Mouse (Mus musculus) neural tube, embryonic 13.5 days (tissue): ENCODE results near the gene Plk2. TPM values are rescaled to one million over a fixed set of nuclear protein-coding genes. Genes with fewer than 3 reads are reported as not detected.
"Not testable (repeated sequence)": the region's sequence is repeated elsewhere in the genome, so short reads cannot be mapped to it uniquely, and the experiment has no call there.

Experiments used
- ATAC-seq: fragments of 200-750 bp; cut with Nextera tagmentation; 2 replicates; pipeline ENCODE4 v1.8.0; 2017; ENCODE audit warnings: low read depth, mild to moderate bottlenecking, moderate TSS enrichment, moderate library complexity
- H3K27ac ChIP-seq: fragments of 300-500 bp; sonication (generic); replicated peaks from 2 replicates; pipeline ENCODE4 v1.5.1; 2015; ENCODE audit warnings: moderate library complexity, mild to moderate bottlenecking, inconsistent platforms
- H3K27me3 ChIP-seq: fragments of 300-500 bp; sonication (generic); 2 replicates; pipeline ENCODE4 v1.6.1; 2015; ENCODE audit warnings: mild to moderate bottlenecking, inconsistent platforms
- H3K36me3 ChIP-seq: fragments of 300-500 bp; sonication (generic); 2 replicates; pipeline ENCODE4 v1.6.1; 2015; ENCODE audit warnings: mild to moderate bottlenecking, inconsistent platforms
- H3K4me1 ChIP-seq: fragments of 300-500 bp; sonication (generic); replicated peaks from 2 replicates; pipeline ENCODE4 v1.6.1; 2015; ENCODE audit warnings: inconsistent platforms
- H3K4me2 ChIP-seq: fragments of 300-500 bp; sonication (generic); 2 replicates; pipeline ENCODE4 v1.6.1; 2015; ENCODE audit warnings: inconsistent platforms, mild to moderate bottlenecking, moderate library complexity
- H3K4me3 ChIP-seq: fragments of 300-500 bp; sonication (generic); 2 replicates; pipeline ENCODE4 v1.5.1; 2015; ENCODE audit warnings: mild to moderate bottlenecking, inconsistent platforms
- H3K9ac ChIP-seq: fragments of 300-500 bp; sonication (generic); 2 replicates; pipeline ENCODE4 v1.6.1; 2015; ENCODE audit warnings: moderate library complexity, mild to moderate bottlenecking, inconsistent platforms
- H3K9me3 ChIP-seq: fragments of 300-500 bp; sonication (generic); 2 replicates; pipeline ENCODE4 v1.6.1; 2016; ENCODE audit warnings: inconsistent platforms
- WGBS: fragments of 180-500 bp; shearing (Covaris S2); methylation state at CpG from one replicate; pipeline ENCODE4 v1.1.7; 2015; 5-methylcytosine and 5-hydroxymethylcytosine counted together
- polyA plus RNA-seq: library from polyadenylated mRNA; unstranded; fragments of >200 nt; fragmentation: Nextera tagmentation; extraction: Ambion mirVana; gene quantifications from 2 replicates; pipeline ENCODE4 v1.2.1, GENCODE M21; 2015

The Plk2 gene
- 116 TPM in 2 replicates for polyA plus RNA-seq

DNA sequence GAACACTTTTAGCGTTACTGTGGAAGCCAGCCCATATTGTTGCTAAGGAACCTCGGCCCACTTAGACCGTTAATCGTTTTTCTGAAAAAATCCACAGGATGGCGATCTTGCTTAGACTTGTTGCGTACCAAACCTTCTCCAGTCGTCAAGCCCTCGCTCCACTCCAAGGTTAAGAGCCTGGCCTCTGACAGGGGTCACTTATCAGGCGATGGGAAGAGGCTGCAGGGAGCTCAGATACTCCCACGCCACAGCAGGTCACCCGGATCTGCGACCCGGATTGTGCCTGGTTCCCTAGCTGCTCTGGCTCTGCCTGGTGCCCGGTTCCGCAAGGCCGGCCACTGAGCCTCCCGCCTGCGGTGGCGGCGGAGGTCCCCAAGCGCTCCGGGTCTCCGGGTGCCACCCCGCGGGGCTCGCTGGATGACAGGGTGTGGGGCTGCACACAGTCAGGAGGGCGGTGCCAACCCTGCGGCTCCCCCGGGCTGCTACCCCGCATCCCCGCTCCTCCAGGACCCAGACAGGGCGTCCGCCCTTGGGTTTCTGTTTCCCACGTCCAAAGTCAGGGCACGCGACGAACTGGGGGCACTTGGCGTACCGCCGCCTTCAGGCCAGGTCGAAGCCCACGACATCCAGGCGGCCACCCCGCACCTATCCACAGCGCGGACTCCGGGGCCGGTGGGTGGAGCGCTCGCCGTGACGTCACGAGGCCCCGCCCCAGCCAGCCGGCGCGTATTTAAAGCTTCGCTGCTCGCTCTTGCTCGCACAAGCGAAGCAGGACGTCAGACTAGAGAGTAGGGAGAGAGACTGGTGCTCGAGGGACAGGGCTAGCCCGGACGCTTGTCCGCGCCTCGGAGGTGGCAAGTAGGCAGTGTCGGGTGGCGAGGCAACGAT lies at the start of gene Plk2:
Gene Plk2 (plus strand): TSS at position 756 of the 888 bp plus-strand sequence.
- H3K27ac ChIP-seq = peak within 1 kb of the TSS; percentile 90
- no peaks in the 10 kb centered on the region for H3K27me3 ChIP-seq
- under 1% methylated on average over 71 of the region's 71 CpGs for WGBS
- peak; percentile 96 for ATAC-seq
- peak within 1 kb of the TSS; percentile 95 for H3K9ac ChIP-seq
- peaks cover 20% of the 10 kb centered on the region for H3K4me1 ChIP-seq
- peak within 1 kb of the TSS; percentile 97 for H3K4me2 ChIP-seq
- H3K36me3 ChIP-seq = peaks cover 21% of the 10 kb centered on the region
- H3K4me3 ChIP-seq = peak within 1 kb of the TSS; percentile 79
- peaks cover under 1% of the 10 kb centered on the region; the same call in 1 of the 2 replicates for H3K9me3 ChIP-seq

DNA sequence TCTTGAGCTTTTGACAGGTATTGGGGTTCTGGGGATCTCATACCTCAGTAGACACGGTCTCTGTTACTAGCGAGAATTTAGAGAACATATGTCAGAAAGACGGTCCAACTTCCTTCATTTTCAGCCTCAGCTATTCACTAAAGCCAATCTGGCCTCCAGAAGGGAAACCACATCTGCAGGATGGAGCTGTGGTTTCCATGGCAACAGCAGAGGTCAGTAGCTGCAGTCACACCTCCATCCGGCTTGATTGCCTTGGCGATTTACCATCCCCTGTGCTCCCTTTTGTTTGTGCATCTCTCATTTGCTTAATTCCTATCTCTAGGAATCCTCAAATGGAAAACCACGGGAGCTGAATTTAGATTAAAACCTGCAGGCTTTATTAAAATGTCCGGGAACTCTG lies 48.1 kb upstream of the Plk2 start:
- no peaks in the 10 kb centered on the region for H3K9me3 ChIP-seq
- no peak overlapping the region for H3K9ac ChIP-seq
- no peak overlapping the region for H3K4me2 ChIP-seq
- no peak for ATAC-seq
- H3K27me3 ChIP-seq = no peaks in the 10 kb centered on the region
- peaks cover 11% of the 10 kb centered on the region; the same call in 1 of the 2 replicates for H3K4me1 ChIP-seq
- no peak overlapping the region for H3K4me3 ChIP-seq
- H3K36me3 ChIP-seq = no peaks in the 10 kb centered on the region
- WGBS = 23% methylated on average over 7 of the region's 7 CpGs
- peak overlapping the region; percentile 61 for H3K27ac ChIP-seq

DNA sequence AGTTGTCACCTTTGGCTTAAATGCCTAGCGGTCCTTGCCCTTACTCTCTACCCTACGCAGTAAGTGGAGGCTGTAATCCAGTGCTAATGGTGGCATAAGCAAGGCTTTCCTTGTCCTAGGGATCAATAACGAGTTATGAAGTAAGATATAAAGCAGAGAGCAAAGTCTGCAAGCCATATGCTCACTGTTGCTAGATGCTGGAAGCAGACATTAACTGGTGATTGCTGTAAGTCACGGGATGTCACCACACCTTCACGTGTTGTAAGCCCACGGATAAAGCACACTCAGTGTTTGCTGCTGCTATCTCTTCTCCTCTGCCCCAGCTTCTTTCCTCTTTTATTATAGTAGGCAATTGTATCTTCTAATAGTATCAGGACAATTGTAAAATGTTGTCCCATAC lies 43.8 kb upstream of the Plk2 start:
- no peaks in the 10 kb centered on the region for H3K27me3 ChIP-seq
- H3K9ac ChIP-seq = no peak overlapping the region
- H3K4me3 ChIP-seq = no peak overlapping the region
- H3K27ac ChIP-seq = no peak overlapping the region
- no peak for ATAC-seq
- H3K36me3 ChIP-seq = no peaks in the 10 kb centered on the region
- 80% methylated on average over 6 of the region's 6 CpGs for WGBS
- H3K4me2 ChIP-seq = no peak overlapping the region
- no peaks in the 10 kb centered on the region for H3K9me3 ChIP-seq
- H3K4me1 ChIP-seq = peaks cover 11% of the 10 kb centered on the region; the same call in 1 of the 2 replicates

DNA sequence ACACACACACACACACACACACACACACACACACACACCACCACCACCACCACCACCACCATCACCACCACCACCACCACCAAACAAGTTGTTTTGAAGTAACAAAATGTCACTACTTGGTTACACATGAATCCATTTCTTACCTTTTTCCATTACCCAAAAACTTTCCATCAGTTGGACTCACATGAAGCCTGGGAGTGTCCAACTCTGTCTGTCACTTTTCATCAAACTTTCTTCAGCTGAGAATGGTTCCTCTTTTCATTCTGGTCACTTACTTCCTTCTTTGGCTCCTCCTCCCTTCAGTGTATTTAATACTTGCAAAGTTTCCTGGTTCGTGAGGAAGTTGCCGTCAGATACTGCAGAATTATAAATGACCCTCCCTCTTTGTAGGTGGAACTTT lies 37.9 kb upstream of the Plk2 start, which contains the start of gene Gapt:
Gene Gapt (minus strand): TSS at position 259 of the 400 bp plus-strand sequence.
- Histone ChIP-seq H3K27me3 (no peaks in the 10 kb centered on the region), H3K36me3 (no peaks in the 10 kb centered on the region), H3K9ac (no peak within 1 kb of the TSS), H3K4me2 (no peak within 1 kb of the TSS), H3K4me3 (no peak within 1 kb of the TSS), H3K9me3 (no peaks in the 10 kb centered on the region), H3K4me1 (no peaks in the 10 kb centered on the region), H3K27ac (no peak within 1 kb of the TSS)
- no peak for ATAC-seq
- WGBS = 86% methylated on average over 2 of the region's 2 CpGs

DNA sequence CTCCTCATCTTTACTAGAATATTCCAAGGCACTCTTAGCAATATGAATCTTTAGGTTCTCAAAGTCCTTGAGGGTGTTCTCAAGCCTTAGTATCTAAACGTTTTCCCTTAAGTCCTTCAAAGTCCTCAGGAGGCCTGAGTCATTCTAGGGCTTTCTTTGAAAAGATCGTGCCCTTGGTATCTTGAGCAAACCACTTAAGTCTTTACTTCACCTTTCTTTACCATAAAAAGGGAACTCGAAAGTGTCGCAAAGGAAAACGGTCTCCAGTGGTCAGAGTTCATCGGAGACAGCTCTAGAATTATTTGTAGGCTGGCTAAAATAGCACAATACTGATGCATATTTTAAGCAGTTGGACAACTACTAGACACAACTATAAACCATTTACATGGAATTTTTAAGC lies 31.1 kb upstream of the Plk2 start:
- Histone ChIP-seq H3K9ac (no peak overlapping the region), H3K27me3 (no peaks in the 10 kb centered on the region), H3K4me3 (no peak overlapping the region), H3K9me3 (no peaks in the 10 kb centered on the region), H3K4me1 (no peaks in the 10 kb centered on the region), H3K36me3 (no peaks in the 10 kb centered on the region), H3K4me2 (no peak overlapping the region), H3K27ac (no peak overlapping the region)
- ATAC-seq = no peak
- WGBS = 90% methylated on average over 6 of the region's 6 CpGs

DNA sequence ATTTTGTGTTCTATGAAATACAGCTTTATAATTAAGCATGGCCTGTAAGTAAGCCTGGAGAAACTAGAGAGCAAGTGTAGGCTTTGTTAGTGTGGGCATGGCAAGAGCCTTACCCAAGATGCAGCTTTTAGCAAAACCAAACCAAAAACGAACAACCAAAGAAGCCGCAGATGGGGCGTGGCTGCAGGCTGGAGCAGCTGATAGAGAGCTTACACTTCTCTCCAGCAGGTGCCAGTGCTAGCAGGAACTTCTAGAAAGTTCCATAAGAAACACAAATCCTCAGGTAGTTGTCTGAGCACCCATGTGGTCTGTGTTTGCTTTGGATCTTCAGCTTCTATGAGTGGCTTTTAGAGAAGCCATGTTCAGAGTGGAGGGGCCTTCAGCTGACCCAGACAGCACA lies 28.4 kb upstream of the Plk2 start:
- H3K4me3 ChIP-seq = no peak overlapping the region
- no peak overlapping the region for H3K4me2 ChIP-seq
- no peak overlapping the region for H3K27ac ChIP-seq
- 89% methylated on average over 3 of the region's 3 CpGs for WGBS
- no peaks in the 10 kb centered on the region for H3K9me3 ChIP-seq
- ATAC-seq = no peak
- no peaks in the 10 kb centered on the region for H3K27me3 ChIP-seq
- no peaks in the 10 kb centered on the region for H3K36me3 ChIP-seq
- no peak overlapping the region for H3K9ac ChIP-seq
- H3K4me1 ChIP-seq = no peaks in the 10 kb centered on the region

DNA sequence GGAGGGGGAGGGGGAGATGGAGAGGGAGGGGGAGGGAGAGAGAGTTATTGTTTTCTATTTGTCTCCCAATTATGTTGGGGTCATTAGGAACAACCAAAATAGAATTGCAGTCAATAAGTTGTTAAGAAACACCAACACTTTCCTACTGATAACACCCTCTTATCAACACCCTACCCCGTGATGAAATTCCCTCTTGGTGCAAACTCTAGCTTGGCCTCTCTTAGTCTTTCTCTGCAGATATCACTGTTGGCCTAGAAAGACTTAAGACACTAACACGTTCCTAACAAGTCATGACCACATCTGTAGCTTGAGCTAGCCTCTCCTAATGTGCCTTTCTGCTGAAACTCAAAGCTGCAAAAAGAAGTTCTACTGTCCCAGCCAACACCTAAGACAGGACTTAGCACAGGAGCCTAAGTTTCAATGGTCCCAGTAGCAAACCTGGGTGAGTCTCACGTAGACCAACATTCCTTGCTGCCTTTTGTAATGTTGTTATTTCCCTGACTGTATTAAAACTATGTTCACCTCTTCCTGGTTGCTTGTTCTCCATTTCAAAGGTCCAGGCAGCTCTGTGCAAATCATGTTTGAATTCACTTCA lies 26.8 kb upstream of the Plk2 start:
- H3K9me3 ChIP-seq = no peaks in the 10 kb centered on the region
- no peak overlapping the region for H3K9ac ChIP-seq
- no peaks in the 10 kb centered on the region for H3K4me1 ChIP-seq
- no peak overlapping the region for H3K4me2 ChIP-seq
- ATAC-seq = peak; percentile 46; the same call in 1 of the 2 replicates
- no peaks in the 10 kb centered on the region for H3K27me3 ChIP-seq
- 95% methylated on average over 3 of the region's 3 CpGs for WGBS
- H3K36me3 ChIP-seq = no peaks in the 10 kb centered on the region
- H3K4me3 ChIP-seq = no peak overlapping the region
- H3K27ac ChIP-seq = 0 out of 2 replicates have a peak overlapping the region, but pooled peaks have one; percentile 3

DNA sequence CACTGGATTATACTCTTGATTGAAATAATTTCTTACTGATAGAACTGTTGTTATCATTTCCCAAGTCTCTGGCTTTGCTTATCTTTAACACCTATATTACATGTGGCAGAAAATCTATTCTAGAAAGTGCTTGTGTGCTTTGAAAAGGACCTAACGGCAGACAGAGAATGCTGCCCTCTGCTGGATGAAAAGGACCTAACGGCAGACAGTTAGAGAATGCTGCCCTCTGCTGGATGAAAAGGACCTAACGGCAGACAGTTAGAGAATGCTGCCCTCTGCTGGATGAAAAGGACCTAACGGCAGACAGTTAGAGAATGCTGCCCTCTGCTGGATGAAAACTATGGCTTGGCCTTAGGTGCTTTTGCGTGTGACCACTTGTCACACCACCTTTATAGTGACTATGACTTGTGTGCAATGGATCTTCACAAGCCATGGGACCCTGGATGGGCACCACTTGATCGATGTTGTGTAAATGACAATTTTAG lies 26.2 kb upstream of the Plk2 start:
- H3K36me3 ChIP-seq, H3K4me2 ChIP-seq, H3K9me3 ChIP-seq, H3K4me3 ChIP-seq, H3K9ac ChIP-seq, H3K4me1 ChIP-seq, H3K27me3 ChIP-seq: not testable (repeated sequence)
- ATAC-seq = peak; percentile 69; the same call in 1 of the 2 replicates
- 55% methylated on average over 6 of the region's 6 CpGs for WGBS
- H3K27ac ChIP-seq = 0 out of 2 replicates have a peak overlapping the region, but pooled peaks have one; percentile 3

DNA sequence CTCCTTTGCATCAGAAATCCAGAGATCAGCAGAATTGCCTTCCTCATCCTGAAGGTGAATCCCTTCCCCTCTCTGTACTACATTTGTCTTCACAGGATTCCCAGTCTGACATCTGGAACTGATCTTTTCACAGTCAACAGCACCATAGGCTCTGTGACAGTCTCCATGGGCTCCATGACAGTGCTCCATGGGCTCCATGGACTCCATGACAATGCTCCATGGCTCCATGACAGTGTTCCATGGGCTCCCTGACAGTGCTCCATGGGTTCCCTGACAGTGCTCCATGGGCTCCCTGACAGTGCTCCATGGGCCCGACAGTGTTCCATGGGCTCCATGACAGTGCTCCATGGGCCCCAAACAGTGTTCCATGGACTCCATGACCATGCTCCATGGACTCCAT lies 25.2 kb upstream of the Plk2 start:
- H3K4me1 ChIP-seq = no peaks in the 10 kb centered on the region
- no peak overlapping the region for H3K4me3 ChIP-seq
- no peak overlapping the region for H3K27ac ChIP-seq
- 100% methylated on average over 1 of the region's 1 CpGs for WGBS
- no peaks in the 10 kb centered on the region for H3K9me3 ChIP-seq
- H3K9ac ChIP-seq = no peak overlapping the region
- no peaks in the 10 kb centered on the region for H3K27me3 ChIP-seq
- H3K4me2 ChIP-seq = no peak overlapping the region
- no peaks in the 10 kb centered on the region for H3K36me3 ChIP-seq
- ATAC-seq = 0 out of 2 replicates have a peak, but pooled peaks have one; percentile 37

DNA sequence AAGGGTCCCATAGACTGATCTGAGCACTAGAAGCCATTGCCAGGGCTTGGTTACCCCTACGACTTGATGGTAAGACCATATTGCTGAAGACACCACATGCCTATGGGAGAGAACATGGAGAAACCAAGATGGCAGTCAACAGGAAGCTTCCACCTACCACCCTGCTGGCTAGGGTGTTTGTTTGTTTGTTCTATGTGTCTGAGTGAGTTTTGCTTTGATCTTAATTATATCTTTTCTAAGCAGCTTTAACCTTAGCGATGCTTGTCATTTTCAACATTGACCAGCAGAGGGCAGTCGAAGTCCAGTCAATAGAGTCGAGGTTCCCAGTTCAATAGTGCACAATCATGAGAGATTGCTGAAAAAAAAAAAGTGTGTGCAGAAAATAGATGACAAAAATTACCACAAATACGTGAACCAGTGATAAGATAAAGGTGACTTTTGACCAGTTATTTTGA lies 12.4 kb upstream of the Plk2 start:
- no peak overlapping the region for H3K4me3 ChIP-seq
- H3K9me3 ChIP-seq = no peaks in the 10 kb centered on the region
- no peak overlapping the region for H3K27ac ChIP-seq
- H3K4me2 ChIP-seq = no peak overlapping the region
- no peaks in the 10 kb centered on the region for H3K4me1 ChIP-seq
- H3K36me3 ChIP-seq = no peaks in the 10 kb centered on the region
- no peak overlapping the region for H3K9ac ChIP-seq
- 19% methylated on average over 5 of the region's 5 CpGs for WGBS
- H3K27me3 ChIP-seq = no peaks in the 10 kb centered on the region
- ATAC-seq = peak; percentile 50; the same call in 1 of the 2 replicates

DNA sequence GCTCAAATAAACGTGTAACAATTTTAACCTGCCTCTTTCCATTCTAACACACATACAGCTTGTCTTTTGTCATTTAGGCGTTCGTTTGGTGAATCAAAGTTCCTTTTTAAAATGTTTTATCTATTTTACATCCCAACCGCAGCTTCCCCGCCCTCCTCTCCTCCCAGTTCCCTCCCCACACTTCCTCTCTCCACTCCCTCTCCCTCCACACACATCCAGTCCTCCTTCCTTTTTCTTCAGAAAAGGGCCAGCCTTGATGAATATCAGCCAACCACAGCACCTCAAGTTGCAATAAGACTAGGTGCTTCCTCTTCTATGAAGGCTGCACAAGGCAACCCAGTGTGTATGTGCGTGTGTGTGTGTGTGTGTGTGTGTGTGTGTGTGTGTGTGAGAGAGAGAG lies 10.3 kb upstream of the Plk2 start:
- Histone ChIP-seq H3K4me3 (no peak overlapping the region), H3K27me3 (no peaks in the 10 kb centered on the region), H3K36me3 (no peaks in the 10 kb centered on the region), H3K4me2 (no peak overlapping the region), H3K4me1 (no peaks in the 10 kb centered on the region), H3K9me3 (peaks cover 3% of the 10 kb centered on the region; the same call in 1 of the 2 replicates), H3K27ac (no peak overlapping the region), H3K9ac (no peak overlapping the region)
- no peak for ATAC-seq
- 75% methylated on average over 6 of the region's 6 CpGs for WGBS

DNA sequence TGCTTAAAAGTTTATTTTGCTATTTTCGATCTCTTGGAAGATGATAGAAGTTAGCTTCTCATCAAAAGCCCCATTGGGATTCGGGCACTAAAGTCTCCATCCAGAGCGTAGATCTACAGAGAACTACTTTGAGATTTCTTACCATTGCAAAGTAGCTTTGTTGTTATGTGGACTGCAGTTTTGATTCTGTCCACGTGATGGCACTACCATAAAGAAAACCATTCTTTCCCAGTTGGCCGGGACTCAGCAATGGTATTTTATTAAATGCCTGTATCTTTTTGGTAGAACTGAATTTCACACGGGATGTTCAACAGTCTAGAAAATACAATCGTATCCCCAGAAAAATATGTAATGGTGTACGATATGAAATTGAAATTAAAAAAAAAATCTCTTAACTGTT lies 2.6 kb upstream of the Plk2 start:
- ATAC-seq = no peak
- Histone ChIP-seq H3K9ac (no peak overlapping the region), H3K4me1 (peaks cover 7% of the 10 kb centered on the region), H3K4me2 (no peak overlapping the region), H3K27me3 (no peaks in the 10 kb centered on the region), H3K9me3 (peaks cover 4% of the 10 kb centered on the region; the same call in 1 of the 2 replicates), H3K4me3 (no peak overlapping the region), H3K36me3 (no peaks in the 10 kb centered on the region), H3K27ac (no peak overlapping the region)
- WGBS = 23% methylated on average over 8 of the region's 8 CpGs
